Mouse (Mus musculus) thymus, adult 2 months (tissue): Measurements from ENCODE around the gene Rapsn.

ENCODE experiments used
- CTCF ChIP-seq: fragments of 200-500 bp; IDR thresholded peaks from 2 replicates; pipeline ENCODE4 v1.5.1; 2012; ENCODE audit warnings: mild to moderate bottlenecking, control low read depth, low read length, moderate library complexity, borderline replicate concordance; ENCODE audit not compliant: control insufficient read depth, poor library complexity, insufficient read depth; ENCODE audit errors: extremely low read depth
- POLR2A ChIP-seq: fragments of 200-500 bp; IDR thresholded peaks from 2 replicates; pipeline ENCODE4 v1.6.1; 2012; ENCODE audit warnings: mild to moderate bottlenecking, low read length, control low read depth, moderate library complexity; ENCODE audit not compliant: control insufficient read depth, poor library complexity, insufficient read depth; ENCODE audit errors: extremely low read depth

DNA sequence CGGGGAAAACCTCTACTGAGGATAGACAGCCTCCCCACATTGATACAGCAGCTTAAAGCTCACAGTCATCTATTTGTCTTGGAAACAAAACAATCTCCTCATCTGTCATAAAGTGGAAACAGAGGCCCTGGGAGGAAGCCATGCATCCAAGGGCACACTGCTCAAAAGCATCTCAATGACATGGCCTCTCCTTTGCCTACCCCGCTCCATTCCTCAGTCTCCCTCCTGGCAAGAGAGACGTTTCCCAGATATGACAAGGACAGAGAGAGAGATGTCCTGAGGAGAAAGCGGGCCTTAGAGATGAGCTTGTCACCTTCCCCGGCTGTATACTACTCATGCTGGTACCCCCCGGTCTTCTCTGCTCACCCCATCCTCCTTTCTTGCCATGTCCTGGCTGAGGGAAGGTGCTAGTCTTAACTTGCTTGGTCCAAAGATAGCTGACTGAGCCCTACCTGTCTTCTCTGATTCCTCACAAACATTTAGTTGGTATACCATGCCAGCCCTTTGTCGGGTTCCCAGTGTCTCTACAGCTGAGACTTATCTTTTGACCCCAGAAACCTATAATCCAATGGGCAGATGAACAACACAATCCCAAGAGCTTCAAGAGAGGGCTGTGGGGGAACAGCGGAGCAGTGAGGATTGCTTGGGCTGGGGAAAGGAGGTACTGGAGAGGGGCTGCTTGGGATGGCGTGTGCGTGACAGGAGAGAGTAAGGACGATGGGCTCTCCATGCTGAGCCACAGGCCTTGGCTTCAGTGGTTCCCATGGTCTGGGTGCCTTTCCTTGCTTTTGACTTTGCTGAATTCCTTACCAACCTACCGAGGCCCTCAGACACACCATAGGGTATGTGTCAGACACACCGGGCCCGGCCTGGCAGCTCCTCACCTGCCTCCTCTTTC lies 50.3 kb downstream of the Rapsn start:
- TF ChIP-seq CTCF = no peak
- TF ChIP-seq POLR2A = no peak
